Mouse (Mus musculus) bone marrow macrophage, adult 2 months (primary cell): ENCODE data around the gene Pik3cb. TPM values are rescaled to one million over a fixed set of nuclear protein-coding genes. Genes with fewer than 3 reads are reported as not detected.

Experiments
- H3K27ac ChIP-seq: 2 replicates; pipeline ENCODE4 v1.5.1; 2012; ENCODE audit warnings: low read depth, low read length; ENCODE audit not compliant: insufficient read depth
- H3K4me1 ChIP-seq: 2 replicates; pipeline ENCODE4 v1.6.1; 2012; ENCODE audit warnings: low read length; ENCODE audit not compliant: control insufficient read depth, insufficient read depth
- H3K4me3 ChIP-seq: 2 replicates; pipeline ENCODE4 v1.5.1; 2012; ENCODE audit warnings: mild to moderate bottlenecking, low read length, moderate library complexity; ENCODE audit not compliant: insufficient read depth
- CTCF ChIP-seq: IDR thresholded peaks from 2 replicates; pipeline ENCODE4 v1.5.1; 2012; ENCODE audit warnings: low read depth, mild to moderate bottlenecking, low read length, moderate library complexity
- POLR2A ChIP-seq: IDR thresholded peaks from 2 replicates; pipeline ENCODE4 v1.6.1; 2012; ENCODE audit warnings: mild to moderate bottlenecking, low read depth, low read length, borderline replicate concordance
- polyA plus RNA-seq: library from polyadenylated mRNA; stranded (reverse); fragments of >200 nt; gene quantifications from 2 replicates; pipeline ENCODE4 v1.2.4, GENCODE M21; 2012; ENCODE audit not compliant: missing spikeins, insufficient read depth, insufficient read length

The Pik3cb gene
- polyA plus RNA-seq, 1 experiment, result 15.6 TPM

DNA sequence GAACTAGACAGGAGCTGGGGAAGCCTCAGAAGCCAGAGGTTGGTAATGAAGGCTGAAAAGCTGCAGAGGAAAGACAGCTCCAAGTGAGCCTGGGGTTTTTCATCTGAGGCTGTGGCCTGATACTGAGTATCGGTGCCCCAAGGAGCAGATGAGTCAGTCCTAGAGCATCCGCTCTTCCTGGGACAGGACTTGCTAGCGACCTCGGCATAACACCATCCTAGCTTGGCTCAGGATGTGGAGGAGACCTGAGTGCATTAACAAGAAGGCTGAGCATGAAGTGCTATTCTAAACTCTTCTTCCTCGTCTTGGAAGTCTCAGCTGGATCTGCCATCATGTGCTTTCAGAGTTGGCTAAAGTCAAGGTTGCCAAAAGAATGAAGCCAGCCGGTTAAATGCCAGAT, 25.5 kb upstream of the Pik3cb start:
- no peak for TF ChIP-seq POLR2A
- no peak for TF ChIP-seq CTCF
- peaks cover 42% of the 10 kb centered on the region for H3K4me1 ChIP-seq
- peak overlapping the region; percentile 42; the same call in 1 of the 2 replicates for H3K27ac ChIP-seq
- no peak overlapping the region for H3K4me3 ChIP-seq

DNA sequence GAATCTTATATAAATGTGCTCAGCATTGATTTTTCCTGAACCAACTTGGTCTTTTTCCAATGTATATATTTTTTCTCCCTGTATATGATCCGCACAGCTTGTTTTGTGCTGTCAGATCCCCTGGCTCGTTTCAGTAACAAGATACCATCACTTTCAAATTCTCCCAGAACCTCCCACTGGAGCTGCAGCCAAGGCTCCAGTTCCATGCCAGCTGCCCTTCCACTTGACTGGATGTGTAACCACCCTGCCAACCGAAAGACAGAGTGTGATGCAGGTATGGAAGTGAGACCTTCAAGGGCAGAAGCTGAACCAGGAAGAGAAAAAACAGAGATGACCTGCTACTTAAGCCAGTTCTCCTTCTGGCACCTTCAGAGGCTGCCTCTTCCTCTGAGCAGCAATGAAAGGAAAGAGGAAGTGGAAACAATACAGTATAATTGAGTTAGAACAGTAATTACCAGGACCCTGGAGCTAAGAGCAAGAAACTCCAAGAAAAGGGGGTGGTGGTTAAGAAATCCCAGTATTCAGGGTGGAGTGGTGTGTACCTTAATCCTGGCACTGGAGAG, 24.3 kb upstream of the Pik3cb start:
- peak overlapping the region; percentile 74 for H3K27ac ChIP-seq
- TF ChIP-seq CTCF (no peak), POLR2A (no peak)
- H3K4me3 ChIP-seq, result no peak overlapping the region
- H3K4me1 ChIP-seq, result peaks cover 49% of the 10 kb centered on the region

GRCm38 (mm10) chr9:99164148-99164503, 23.7 kb upstream of the Pik3cb start:
- peaks cover 47% of the 10 kb centered on the region for H3K4me1 ChIP-seq
- H3K4me3 ChIP-seq, result no peak overlapping the region

GRCm38 (mm10) chr9:99163420-99164147, 23.2 kb upstream of the Pik3cb start:
- Histone ChIP-seq H3K4me3 (no peak overlapping the region), H3K4me1 (peaks cover 46% of the 10 kb centered on the region), H3K27ac (no peak overlapping the region)
- no peak for TF ChIP-seq POLR2A
- TF ChIP-seq CTCF, result no peak

More at GRCm38 (mm10) chr9:99164148-99164503, 23.7 kb upstream of the Pik3cb start:
- TF ChIP-seq CTCF, result no peak
- TF ChIP-seq POLR2A, result no peak
- no peak overlapping the region for H3K27ac ChIP-seq

DNA sequence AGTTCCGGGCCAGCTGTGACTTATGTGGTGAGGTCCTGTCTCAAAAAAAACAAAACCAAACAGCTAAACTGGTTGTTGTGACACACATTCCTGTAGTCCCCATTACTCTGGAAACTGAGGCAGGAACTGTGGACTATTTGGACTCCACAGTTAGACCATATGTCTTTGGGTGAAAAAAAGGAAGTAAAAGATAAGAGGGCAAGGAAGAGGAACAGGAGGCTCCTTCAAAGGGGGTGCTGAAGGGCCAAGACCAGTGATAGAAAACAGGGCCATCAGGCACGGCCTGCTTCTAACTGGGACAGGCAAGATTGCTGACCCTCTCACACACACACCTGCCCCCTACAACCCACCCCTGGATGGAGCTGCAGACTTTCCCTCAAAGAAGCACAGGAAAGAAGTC, 22.4 kb upstream of the Pik3cb start:
- Histone ChIP-seq H3K27ac (peak overlapping the region; percentile 2; the same call in 1 of the 2 replicates), H3K4me3 (no peak overlapping the region), H3K4me1 (peaks cover 52% of the 10 kb centered on the region)
- TF ChIP-seq CTCF (no peak), POLR2A (no peak)

DNA sequence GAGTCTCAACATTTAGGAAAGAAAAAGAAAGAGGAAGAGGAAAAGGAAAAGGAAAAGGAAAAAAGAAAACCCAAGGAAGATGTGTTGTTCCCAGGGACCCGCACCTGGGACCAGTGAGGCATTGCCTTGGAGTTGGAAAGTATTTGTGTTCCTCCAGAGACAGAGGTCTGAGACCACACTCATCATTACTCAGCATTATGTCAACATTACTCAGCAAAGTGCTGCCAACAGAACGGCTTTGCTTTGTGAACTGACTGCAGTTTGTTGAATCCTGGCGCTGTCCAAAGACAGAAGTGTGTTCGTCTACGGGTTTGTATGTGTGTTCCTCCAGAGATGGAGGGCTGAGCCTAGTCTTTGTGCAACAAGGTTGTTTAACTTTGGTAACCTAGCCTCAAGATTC, 20.4 kb upstream of the Pik3cb start:
- TF ChIP-seq POLR2A (no peak), CTCF (no peak)
- H3K4me1 ChIP-seq, result peaks cover 47% of the 10 kb centered on the region
- no peak overlapping the region for H3K4me3 ChIP-seq
- no peak overlapping the region for H3K27ac ChIP-seq

GRCm38 (mm10) chr9:99159932-99160331, 19.5 kb upstream of the Pik3cb start:
- Histone ChIP-seq H3K27ac (no peak overlapping the region), H3K4me1 (peaks cover 40% of the 10 kb centered on the region), H3K4me3 (no peak overlapping the region)
- no peak for TF ChIP-seq CTCF
- TF ChIP-seq POLR2A, result no peak

GRCm38 (mm10) chr9:99158708-99159107, 18.3 kb upstream of the Pik3cb start:
- peaks cover 34% of the 10 kb centered on the region for H3K4me1 ChIP-seq
- TF ChIP-seq CTCF, result no peak
- no peak for TF ChIP-seq POLR2A
- no peak overlapping the region for H3K27ac ChIP-seq
- no peak overlapping the region for H3K4me3 ChIP-seq

- Histone ChIP-seq H3K27ac (0 out of 2 replicates have a peak overlapping the region, but pooled peaks have one; percentile 7), H3K4me1 (peaks cover 34% of the 10 kb centered on the region), H3K4me3 (no peak overlapping the region)
- TF ChIP-seq POLR2A (no peak), CTCF (no peak)
Observed at GRCm38 (mm10) chr9:99158203-99158632, 17.8 kb upstream of the Pik3cb start.

GRCm38 (mm10) chr9:99153655-99154054, 13.2 kb upstream of the Pik3cb start:
- Histone ChIP-seq H3K4me3 (no peak overlapping the region), H3K27ac (no peak overlapping the region), H3K4me1 (peaks cover 23% of the 10 kb centered on the region)
- TF ChIP-seq POLR2A, result no peak
- TF ChIP-seq CTCF, result no peak
